Mouse (Mus musculus): ENCODE data around the gene Stpg1. TPM values are rescaled to one million over a fixed set of nuclear protein-coding genes. Genes with fewer than 3 reads are reported as not detected.

Stpg1 gene
- polyA plus RNA-seq, 1 experiment from 2014 or later: not detected

- H3K9ac ChIP-seq: no peak overlapping the region
- H3K4me3 ChIP-seq (replicated peaks): no peak overlapping the region
- DNase-seq: no peak
- no peak overlapping the region for H3K27ac ChIP-seq
- 26% methylated on average over 2 of the region's 2 CpGs for WGBS (ENCODE audit: insufficient replicate concordance)
- H3K36me3 ChIP-seq: no peaks in the 10 kb centered on the region
- no peaks in the 10 kb centered on the region for H3K9me3 ChIP-seq (replicated peaks)
- H3K4me2 ChIP-seq: no peak overlapping the region
- H3K27me3 ChIP-seq: peaks cover 50% of the 10 kb centered on the region
- no peak for ATAC-seq (ENCODE audit: low read depth)
- 0 out of 2 replicates have a peak, but pooled peaks cover 7% of the 10 kb centered on the region for H3K4me1 ChIP-seq (replicated peaks)
These were observed 69.2 kb downstream of the Stpg1 start for GRCm38 (mm10) chr4:135563794-135564193.

GRCm38 (mm10) chr4:135565400-135565799 is 70.8 kb downstream of the Stpg1 start:
- H3K9ac ChIP-seq: no peak overlapping the region
- ATAC-seq (ENCODE audit: low read depth) (0 out of 2 replicates have a peak, but pooled peaks have one; percentile 27), DNase-seq (no peak)
- peaks cover 66% of the 10 kb centered on the region for H3K27me3 ChIP-seq
- peaks cover 21% of the 10 kb centered on the region for H3K4me1 ChIP-seq (replicated peaks)
- H3K27ac ChIP-seq: no peak overlapping the region
- H3K4me2 ChIP-seq: no peak overlapping the region
- no peaks in the 10 kb centered on the region for H3K36me3 ChIP-seq
- no peak overlapping the region for H3K4me3 ChIP-seq (replicated peaks)
- 54% methylated on average over 9 of the region's 9 CpGs for WGBS (ENCODE audit: insufficient replicate concordance)
- H3K9me3 ChIP-seq (replicated peaks): no peaks in the 10 kb centered on the region

GRCm38 (mm10) chr4:135567042-135567441 is 72.5 kb downstream of the Stpg1 start:
- Histone ChIP-seq H3K9ac (no peak overlapping the region), H3K4me2 (no peak overlapping the region), H3K36me3 (no peaks in the 10 kb centered on the region), H3K4me3 (replicated peaks) (no peak overlapping the region), H3K27ac (no peak overlapping the region), H3K27me3 (peaks cover 82% of the 10 kb centered on the region), H3K4me1 (replicated peaks) (peaks cover 26% of the 10 kb centered on the region), H3K9me3 (replicated peaks) (no peaks in the 10 kb centered on the region)
- ATAC-seq (ENCODE audit: low read depth) (no peak), DNase-seq (no peak)
- 34% methylated on average over 11 of the region's 11 CpGs for WGBS (ENCODE audit: insufficient replicate concordance)

- ATAC-seq (ENCODE audit: low read depth) (no peak), DNase-seq (no peak)
- Histone ChIP-seq H3K4me3 (replicated peaks) (no peak overlapping the region), H3K9me3 (replicated peaks) (no peaks in the 10 kb centered on the region), H3K27me3 (peaks cover 87% of the 10 kb centered on the region), H3K4me2 (no peak overlapping the region), H3K4me1 (replicated peaks) (peaks cover 26% of the 10 kb centered on the region), H3K27ac (no peak overlapping the region), H3K9ac (no peak overlapping the region), H3K36me3 (no peaks in the 10 kb centered on the region)
- WGBS (ENCODE audit: insufficient replicate concordance): 38% methylated on average over 8 of the region's 8 CpGs
These were observed 72.9 kb downstream of the Stpg1 start for GRCm38 (mm10) chr4:135567484-135567883.

- 6% methylated on average over 11 of the region's 11 CpGs for WGBS (ENCODE audit: insufficient replicate concordance)
- Histone ChIP-seq H3K9me3 (replicated peaks) (no peaks in the 10 kb centered on the region), H3K4me3 (replicated peaks) (no peak overlapping the region), H3K27ac (no peak overlapping the region), H3K4me2 (peak overlapping the region; percentile 54), H3K4me1 (replicated peaks) (peaks cover 33% of the 10 kb centered on the region), H3K36me3 (no peaks in the 10 kb centered on the region), H3K9ac (no peak overlapping the region), H3K27me3 (peaks cover 91% of the 10 kb centered on the region)
- DNase-seq: no peak
- no peak for ATAC-seq (ENCODE audit: low read depth)
These were observed 74.6 kb downstream of the Stpg1 start for GRCm38 (mm10) chr4:135569201-135569600.

- Histone ChIP-seq H3K4me3 (replicated peaks) (peak overlapping the region; percentile 29), H3K36me3 (no peaks in the 10 kb centered on the region), H3K4me1 (replicated peaks) (peaks cover 33% of the 10 kb centered on the region), H3K4me2 (peak overlapping the region; percentile 54), H3K9ac (no peak overlapping the region), H3K27me3 (peaks cover 93% of the 10 kb centered on the region), H3K27ac (no peak overlapping the region), H3K9me3 (replicated peaks) (no peaks in the 10 kb centered on the region)
- 11% methylated on average over 32 of the region's 32 CpGs for WGBS (ENCODE audit: insufficient replicate concordance)
- peak; percentile 45 for ATAC-seq (ENCODE audit: low read depth)
- DNase-seq: no peak
These were observed 75.8 kb downstream of the Stpg1 start for GRCm38 (mm10) chr4:135570152-135571036.

GRCm38 (mm10) chr4:135571037-135571550 is 76.5 kb downstream of the Stpg1 start:
- H3K27me3 ChIP-seq: peaks cover 99% of the 10 kb centered on the region
- H3K9ac ChIP-seq: no peak overlapping the region
- peaks cover 30% of the 10 kb centered on the region for H3K4me1 ChIP-seq (replicated peaks)
- 45% methylated on average over 6 of the region's 6 CpGs for WGBS (ENCODE audit: insufficient replicate concordance)
- no peak overlapping the region for H3K4me3 ChIP-seq (replicated peaks)
- no peaks in the 10 kb centered on the region for H3K36me3 ChIP-seq
- H3K27ac ChIP-seq: no peak overlapping the region
- no peak overlapping the region for H3K4me2 ChIP-seq
- no peaks in the 10 kb centered on the region for H3K9me3 ChIP-seq (replicated peaks)
- ATAC-seq (ENCODE audit: low read depth) (no peak), DNase-seq (no peak)

- H3K4me2 ChIP-seq: no peak overlapping the region
- ATAC-seq (ENCODE audit: low read depth) (no peak), DNase-seq (no peak)
- H3K36me3 ChIP-seq: no peaks in the 10 kb centered on the region
- no peaks in the 10 kb centered on the region for H3K9me3 ChIP-seq (replicated peaks)
- no peak overlapping the region for H3K27ac ChIP-seq
- H3K9ac ChIP-seq: no peak overlapping the region
- WGBS (ENCODE audit: insufficient replicate concordance): 7% methylated on average over 8 of the region's 8 CpGs
- H3K27me3 ChIP-seq: peaks cover 91% of the 10 kb centered on the region
- no peak overlapping the region for H3K4me3 ChIP-seq (replicated peaks)
- H3K4me1 ChIP-seq (replicated peaks): peaks cover 30% of the 10 kb centered on the region
These were observed 77.7 kb downstream of the Stpg1 start for GRCm38 (mm10) chr4:135572276-135572675.

- Histone ChIP-seq H3K9ac (no peak within 1 kb of the TSS), H3K27ac (no peak within 1 kb of the TSS), H3K36me3 (no peaks in the 10 kb centered on the region), H3K4me3 (replicated peaks) (no peak within 1 kb of the TSS), H3K9me3 (replicated peaks) (no peaks in the 10 kb centered on the region), H3K4me1 (replicated peaks) (peaks cover 26% of the 10 kb centered on the region), H3K4me2 (peak within 1 kb of the TSS; percentile 41), H3K27me3 (peaks cover 80% of the 10 kb centered on the region)
- DNase-seq (no peak), ATAC-seq (ENCODE audit: low read depth) (no peak)
- WGBS (ENCODE audit: insufficient replicate concordance): 1% methylated on average over 31 of the region's 31 CpGs
These were observed 78.7 kb downstream of the Stpg1 start, which contains the start of gene Grhl3 for GRCm38 (mm10) chr4:135573251-135573808. TSS of gene Grhl3 (minus strand) at chr4:135573630.

GRCm38 (mm10) chr4:135575365-135576140 is 81.0 kb downstream of the Stpg1 start:
- Histone ChIP-seq H3K36me3 (no peaks in the 10 kb centered on the region), H3K27ac (no peak overlapping the region), H3K4me3 (replicated peaks) (no peak overlapping the region), H3K4me2 (no peak overlapping the region), H3K9ac (no peak overlapping the region), H3K4me1 (replicated peaks) (peaks cover 11% of the 10 kb centered on the region), H3K9me3 (replicated peaks) (no peaks in the 10 kb centered on the region), H3K27me3 (peaks cover 63% of the 10 kb centered on the region)
- DNase-seq (no peak), ATAC-seq (ENCODE audit: low read depth) (no peak)
- WGBS (ENCODE audit: insufficient replicate concordance): 49% methylated on average over 15 of the region's 15 CpGs

- WGBS (ENCODE audit: insufficient replicate concordance): 73% methylated on average over 5 of the region's 5 CpGs
- H3K27me3 ChIP-seq: peaks cover 48% of the 10 kb centered on the region
- peaks cover 3% of the 10 kb centered on the region; the same call in 1 of the 2 replicates for H3K4me1 ChIP-seq (replicated peaks)
- H3K27ac ChIP-seq: no peak overlapping the region
- DNase-seq: no peak
- H3K4me3 ChIP-seq (replicated peaks): no peak overlapping the region
- no peak overlapping the region for H3K4me2 ChIP-seq
- H3K9me3 ChIP-seq (replicated peaks): no peaks in the 10 kb centered on the region
- no peaks in the 10 kb centered on the region for H3K36me3 ChIP-seq
- no peak overlapping the region for H3K9ac ChIP-seq
- ATAC-seq (ENCODE audit: low read depth): no peak
These were observed 83.9 kb downstream of the Stpg1 start for GRCm38 (mm10) chr4:135578490-135578889.
